Comparison of ENCODE assay signal across 19 mouse cellular contexts in genomic region chr1:157875006-157875405, GRCm38 (mm10).
"Had no signal": no experiment of that assay in that cellular context is flagged by ENCODE, and none has a peak within 500 bp of the region (broad histone marks: within the 10 kb centered on the region; RNA-seq: fewer than 3 reads in every experiment).

No protein-coding gene starts in this region.

- H3K9ac ChIP-seq: lung, embryonic 14.5 days; midbrain, embryonic 12.5 days; neural tube, embryonic 13.5 days; neural tube, embryonic 15.5 days had no signal

- H3K4me2 ChIP-seq: lung, embryonic 14.5 days; midbrain, embryonic 12.5 days; neural tube, embryonic 13.5 days; neural tube, embryonic 15.5 days had no signal

- H3K4me3 ChIP-seq: midbrain, embryonic 10.5 days; midbrain, embryonic 12.5 days; myocyte; neural tube, embryonic 13.5 days; neural tube, embryonic 15.5 days had no signal

- H3K36me3 ChIP-seq: midbrain, embryonic 10.5 days; midbrain, embryonic 12.5 days; neural tube, embryonic 13.5 days; neural tube, embryonic 15.5 days had no signal

- H3K9me3 ChIP-seq: midbrain, embryonic 10.5 days; midbrain, embryonic 12.5 days; neural tube, embryonic 13.5 days; neural tube, embryonic 15.5 days had no signal

- ATAC-seq: midbrain, embryonic 16.5 days had no signal

- H3K27me3 ChIP-seq: midbrain, embryonic 12.5 days; neural tube, embryonic 13.5 days; neural tube, embryonic 15.5 days had no signal

- DNase-seq: lung, adult 18-20 months; lung, embryonic 14.5 days; lung, postnatal 10 days; lung, postnatal 4 days; midbrain, embryonic 14.5 days; retina, postnatal 1 day; right cerebral cortex, adult 18-20 months; right cerebral cortex, postnatal 25 days; right cerebral cortex, postnatal 4 days; spleen, adult 18-20 months; thymus, adult 2 months; thymus, postnatal 25 days; thymus, postnatal 4 days had no signal

- H3K27ac ChIP-seq: midbrain, embryonic 10.5 days; midbrain, embryonic 12.5 days; neural tube, embryonic 13.5 days; neural tube, embryonic 15.5 days had no signal

- H3K4me1 ChIP-seq: midbrain, embryonic 10.5 days; midbrain, embryonic 12.5 days had no signal
